ENCODE assay signal across 8 mouse cellular contexts in the genomic region with DNA sequence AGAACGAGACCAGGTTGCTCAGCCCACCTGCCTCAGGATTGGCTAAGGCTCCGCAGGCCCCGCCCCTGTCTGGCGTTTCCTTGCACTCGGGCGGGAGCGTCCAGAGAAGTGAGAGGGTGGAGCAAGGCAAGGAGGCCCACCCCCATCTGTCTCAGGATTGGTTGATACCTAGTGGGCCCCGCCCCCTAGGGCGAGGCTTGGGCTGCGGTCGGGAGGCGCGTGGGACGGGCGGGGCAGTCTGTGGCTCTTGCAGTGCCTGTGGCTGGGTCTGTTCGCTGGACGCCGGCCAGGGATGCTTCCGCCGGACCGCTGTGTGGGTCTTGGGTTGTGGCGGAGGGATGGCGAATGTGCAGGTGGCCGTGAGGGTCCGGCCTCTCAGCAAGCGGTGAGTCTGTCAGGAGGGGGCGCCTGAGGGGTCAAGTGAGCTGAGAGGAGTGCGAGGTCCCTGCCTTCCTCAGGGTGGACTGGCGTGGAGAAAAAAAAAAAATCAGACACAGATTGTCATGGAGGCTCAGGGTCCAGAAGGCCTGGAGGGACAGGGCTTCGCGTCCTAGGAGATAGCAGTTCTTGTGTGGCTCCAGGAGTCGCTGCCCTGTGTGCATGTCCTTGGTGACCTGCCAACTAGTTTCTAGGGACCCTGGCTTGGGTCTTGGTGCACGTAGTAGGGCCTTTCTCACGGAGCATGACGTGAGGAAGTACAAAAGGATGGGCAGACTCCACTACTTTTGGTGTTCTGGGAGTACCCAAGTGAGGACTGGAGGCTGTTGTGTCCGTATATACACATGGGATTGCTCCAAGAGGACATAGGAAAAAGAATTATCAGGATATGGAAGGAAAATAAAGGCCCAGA. TPM values are rescaled to one million over a fixed set of nuclear protein-coding genes. Genes with fewer than 3 reads are reported as not detected.
DNase-seq lines count a peak whose midpoint lies in the region; ATAC-seq and TF ChIP-seq lines count a peak whose summit lies in the region.

A gene (plus strand): TSS at position 236 of the 850 bp plus-strand sequence.

- peak; percentile 5; the same call in 1 of the 2 replicates for TF ChIP-seq CTCF in cortical plate, adult 2 months (IDR thresholded peaks at IDR 0.05; ENCODE audit: extremely low read depth, insufficient read depth, low read length)

- DNase-seq in gastrocnemius, adult 8-10 months (ENCODE audit: low spot score in 2 of 2) = peak; percentile 98
- DNase-seq in hindlimb bud, embryonic 11.5 days (ENCODE audit: extremely low spot score, low read depth, low spot score) = peak; percentile 92
- peak; percentile 83 to 99 for DNase-seq in left cerebral cortex, adult 8-10 months (ENCODE audit: low spot score in 2 of 2)
- peak; percentile 99 for DNase-seq in right cerebral cortex, postnatal 10 days (ENCODE audit: low spot score in 2 of 2)
- peak; percentile 91 for DNase-seq in urinary bladder, postnatal 25 days (ENCODE audit: low spot score)

- no peak within 1 kb of the TSS for H3K27ac ChIP-seq in cortical plate, adult 2 months (ENCODE audit: insufficient read depth, low read length)

- no peak for TF ChIP-seq POLR2A in cortical plate, adult 2 months (IDR thresholded peaks at IDR 0.05; ENCODE audit: extremely low read depth, insufficient read depth, low read length)

- H3K4me3 ChIP-seq in cortical plate, adult 2 months (ENCODE audit: insufficient read depth, low read length) = peak within 1 kb of the TSS; percentile 44
- H3K4me3 ChIP-seq in megakaryocyte, embryonic 14.5 days (replicated peaks) = peak within 1 kb of the TSS; percentile 92

- H3K4me1 ChIP-seq in cortical plate, adult 2 months (ENCODE audit: control insufficient read depth, insufficient read depth, low read length) = peaks cover 1% of the 10 kb centered on the region; the same call in 1 of the 2 replicates
- peaks cover 58% of the 10 kb centered on the region for H3K4me1 ChIP-seq in megakaryocyte, embryonic 14.5 days

- H3K36me3 ChIP-seq in megakaryocyte, embryonic 14.5 days (replicated peaks; ENCODE audit: low read length) = no peaks in the 10 kb centered on the region

- H3K27me3 ChIP-seq in megakaryocyte, embryonic 14.5 days (replicated peaks) = peaks cover 14% of the 10 kb centered on the region

- no peaks in the 10 kb centered on the region for H3K9me3 ChIP-seq in megakaryocyte, embryonic 14.5 days

- peak; percentile 100 for ATAC-seq in activated CD4-positive, CD25-positive, alpha-beta regulatory T cell, adult 4 months

RNA-seq across cellular contexts. Expression of the gene that starts here (rescaled TPM):
- under 1 TPM; 0.60 to 0.62 TPM for polyA plus RNA-seq in activated CD4-positive, CD25-positive, alpha-beta regulatory T cell, adult 4 months (2017; shearing (Covaris generic))
- 13.7 and 14.1 TPM in 2 replicates for polyA plus RNA-seq in cortical plate, adult 2 months (2012; rRNA removed)
- total RNA-seq in gastrocnemius, adult 8-10 months (2022) = 1 to 10 TPM; 1.7 to 2.5 (median 2.0) TPM
- 10 to 100 TPM in 3 of 4 experiments, 1 to 10 TPM in 1; 9.9 to 11.5 (median 11.3) TPM for total RNA-seq in left cerebral cortex, adult 8-10 months (2022)
- polyA plus RNA-seq in megakaryocyte, embryonic 14.5 days (2012; ENCODE audit: insufficient read depth, low replicate concordance) = 0.30 TPM in 1 of 2 replicates, not detected in the other

Comparison
In these comparisons a context has a peak if more than half of its experiments do, and no peak if none do; other contexts are left out.
1. Peak in ATAC-seq in activated CD4-positive, CD25-positive, alpha-beta regulatory T cell, adult 4 months; RNA of the gene not detected or under 1 TPM.